Mouse (Mus musculus) testis, adult 2 months (tissue): ENCODE data around the gene Pcsk7.

Experiments
- CTCF ChIP-seq: fragments of 200-500 bp; IDR thresholded peaks from 2 replicates; pipeline ENCODE4 v1.5.1; 2012; ENCODE audit warnings: low read depth, mild to moderate bottlenecking, inconsistent platforms, low read length, moderate library complexity; ENCODE audit not compliant: control insufficient read depth, insufficient read depth, insufficient replicate concordance
- POLR2A ChIP-seq: fragments of 200-500 bp; IDR thresholded peaks from 2 replicates; pipeline ENCODE4 v1.6.1; 2012; ENCODE audit warnings: low read depth, mild to moderate bottlenecking, inconsistent platforms, low read length, moderate library complexity; ENCODE audit not compliant: control insufficient read depth

- no peak for TF ChIP-seq CTCF
- no peak for TF ChIP-seq POLR2A
Measured at GRCm38 (mm10) chr9:45942916-45943315, 36.6 kb downstream of the Pcsk7 start.
